In genomic region chr17:69506070-69506469, GRCm38 (mm10) we compare ENCODE assay signal across 12 mouse cellular contexts.
A peak's percentile ranks its signal among the peaks of the same experiment; 100 is the strongest.
DNase-seq lines count a peak whose midpoint lies in the region; ATAC-seq and TF ChIP-seq lines count a peak whose summit lies in the region.
"Had no signal": no experiment of that assay in that cellular context is flagged by ENCODE, and none has a peak within 500 bp of the region (broad histone marks: within the 10 kb centered on the region; RNA-seq: fewer than 3 reads in every experiment).

No protein-coding gene starts in this region.

- no peak for TF ChIP-seq EP300 in stomach, postnatal 0 days (optimal IDR thresholded peaks at IDR 0.05)

- no peak for ATAC-seq in CD4-positive, CD25-positive, alpha-beta regulatory T cell, adult 4 months
- ATAC-seq in kidney, embryonic 14.5 days (ENCODE audit: low FRiP score, low TSS enrichment): no peak
- ATAC-seq in stomach, postnatal 0 days (ENCODE audit: low FRiP score, low TSS enrichment): no peak

- no peak overlapping the region for H3K27ac ChIP-seq in kidney, embryonic 14.5 days (ENCODE audit: low read depth, low read length)
- H3K27ac ChIP-seq in stomach, postnatal 0 days (replicated peaks): no peak overlapping the region
- H3K27ac ChIP-seq: heart, embryonic 10.5 days; neural tube, embryonic 13.5 days had no signal

- H3K36me3 ChIP-seq in kidney, embryonic 14.5 days (ENCODE audit: control insufficient read depth, insufficient read depth, low read length): no peaks in the 10 kb centered on the region
- no peaks in the 10 kb centered on the region for H3K36me3 ChIP-seq in stomach, postnatal 0 days (ENCODE audit: control insufficient read depth, insufficient read depth, low read length)
- H3K36me3 ChIP-seq: heart, embryonic 10.5 days; neural tube, embryonic 13.5 days had no signal

- H3K4me1 ChIP-seq in kidney, embryonic 14.5 days (ENCODE audit: control insufficient read depth, insufficient read depth, low read length): no peaks in the 10 kb centered on the region
- no peaks in the 10 kb centered on the region for H3K4me1 ChIP-seq in stomach, postnatal 0 days (replicated peaks; ENCODE audit: control insufficient read depth, insufficient read depth)
- H3K4me1 ChIP-seq: heart, embryonic 10.5 days; neural tube, embryonic 13.5 days had no signal

- H3K4me3 ChIP-seq in kidney, embryonic 14.5 days (ENCODE audit: low read length): no peak overlapping the region
- no peak overlapping the region for H3K4me3 ChIP-seq in stomach, postnatal 0 days (ENCODE audit: low read depth, low read length)
- H3K4me3 ChIP-seq: heart, embryonic 10.5 days; neural tube, embryonic 13.5 days had no signal

- no peak overlapping the region for H3K9ac ChIP-seq in kidney, embryonic 14.5 days (ENCODE audit: low read depth, low read length)
- H3K9ac ChIP-seq in stomach, postnatal 0 days (ENCODE audit: low read length): no peak overlapping the region
- H3K9ac ChIP-seq: neural tube, embryonic 13.5 days had no signal

- H3K4me2 ChIP-seq in kidney, embryonic 14.5 days (replicated peaks; ENCODE audit: low read depth, low read length): no peak overlapping the region
- no peak overlapping the region for H3K4me2 ChIP-seq in stomach, postnatal 0 days (replicated peaks; ENCODE audit: low read depth)
- H3K4me2 ChIP-seq: neural tube, embryonic 13.5 days had no signal

- H3K9me3 ChIP-seq in kidney, embryonic 14.5 days (ENCODE audit: control insufficient read depth, low read length): no peaks in the 10 kb centered on the region
- H3K9me3 ChIP-seq in stomach, postnatal 0 days (ENCODE audit: control insufficient read depth, low read length): no peaks in the 10 kb centered on the region
- H3K9me3 ChIP-seq: heart, embryonic 10.5 days; neural tube, embryonic 13.5 days had no signal

- TF ChIP-seq CTCF in stomach, postnatal 0 days (IDR thresholded peaks at IDR 0.05; ENCODE audit: low read depth): peak; percentile 66

- WGBS in kidney, embryonic 14.5 days: 36% methylated on average over 3 of the region's 3 CpGs
- 36% methylated on average over 3 of the region's 3 CpGs for WGBS in stomach, postnatal 0 days

- no peaks in the 10 kb centered on the region for H3K27me3 ChIP-seq in kidney, embryonic 14.5 days (ENCODE audit: control insufficient read depth, insufficient read depth, low read length)
- H3K27me3 ChIP-seq in stomach, postnatal 0 days (ENCODE audit: control insufficient read depth, insufficient read depth, low read length): no peaks in the 10 kb centered on the region
- H3K27me3 ChIP-seq: neural tube, embryonic 13.5 days had no signal

- peak; percentile 5 for DNase-seq in CD4-positive, CD25-positive, alpha-beta regulatory T cell, adult 2 months (ENCODE audit: low read depth, low spot score)
- peak; percentile 17 for DNase-seq in kidney, adult 9 months
- DNase-seq in right cerebral cortex, adult 18-20 months: peak; percentile 13
- DNase-seq in right cerebral cortex, postnatal 14 days: no peak
- DNase-seq in stomach, postnatal 0 days (ENCODE audit: low spot score): no peak
- no peak for DNase-seq in testis, postnatal 10 days (ENCODE audit: low spot score)
- DNase-seq: lung, postnatal 14 days; thymus, postnatal 14 days had no signal

Comparison
In these comparisons a context has a peak if more than half of its experiments do, and no peak if none do; other contexts are left out.
1. DNase-seq: peak in CD4-positive, CD25-positive, alpha-beta regulatory T cell, adult 2 months (single experiment), kidney, adult 9 months (single experiment) and right cerebral cortex, adult 18-20 months (single experiment); none in right cerebral cortex, postnatal 14 days (single experiment), stomach, postnatal 0 days (single experiment) and testis, postnatal 10 days (single experiment).